Mouse (Mus musculus): ENCODE results near the gene Sema3e.

The Sema3e gene

DNA sequence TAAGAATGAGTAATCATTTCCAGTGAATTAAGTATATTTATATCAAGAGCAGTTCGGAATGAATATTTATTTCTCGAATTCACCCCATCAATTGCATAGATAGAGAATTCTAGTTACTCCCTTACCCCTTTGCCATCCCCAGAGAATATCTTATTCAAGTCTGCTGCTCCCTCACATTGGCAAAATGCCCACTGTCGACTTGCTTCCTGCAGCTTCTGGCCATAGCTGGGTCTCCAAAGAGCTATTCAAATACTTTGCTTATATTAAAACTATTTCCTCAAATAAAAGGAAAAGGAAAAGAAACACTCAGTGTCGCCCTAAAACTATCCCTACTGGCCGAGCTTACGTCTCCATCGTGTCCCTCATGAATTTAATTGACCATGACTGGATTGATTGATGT lies 191.1 kb downstream of the Sema3e start:
- DNase-seq: no peak

DNA sequence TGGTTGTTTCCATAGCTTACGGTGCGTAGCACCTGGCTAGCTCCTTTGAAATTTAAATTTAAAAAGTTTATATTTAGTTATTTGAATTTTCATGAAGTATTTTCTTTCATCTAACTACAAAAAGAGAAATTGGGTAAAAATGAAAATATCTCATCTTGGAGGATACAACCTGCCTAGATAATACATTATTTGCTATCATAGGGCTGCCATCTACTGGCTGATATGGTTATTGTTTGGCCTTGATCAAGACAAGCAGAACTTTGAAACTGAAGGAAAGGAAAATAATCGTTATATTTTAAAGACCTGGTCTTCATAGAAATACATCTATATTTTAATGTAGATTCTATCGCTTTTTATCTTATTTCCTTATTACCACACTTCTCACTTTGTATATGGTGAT lies 193.6 kb downstream of the Sema3e start:
- DNase-seq: no peak

GRCm38 (mm10) chr5:14224509-14224908 lies 199.4 kb downstream of the Sema3e start:
- no peak for DNase-seq

DNA sequence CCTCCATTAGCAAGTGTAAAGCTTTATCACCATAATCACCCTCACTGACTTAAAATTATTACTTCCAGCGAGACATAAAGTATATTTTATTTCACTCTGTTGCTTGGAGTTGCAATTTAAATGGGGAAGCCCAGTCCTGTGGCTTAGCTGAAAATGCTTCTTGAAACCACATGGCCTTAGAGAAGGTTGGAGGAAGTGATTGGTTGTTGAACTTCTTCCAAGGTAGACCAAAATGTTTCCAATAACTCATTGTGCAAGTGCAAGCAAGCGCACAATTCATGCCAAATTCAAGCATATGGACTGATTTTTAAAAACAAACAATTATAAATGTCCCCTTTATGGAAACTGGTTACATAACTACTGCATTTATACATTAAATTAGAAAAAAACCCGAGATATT lies 206.0 kb downstream of the Sema3e start:
- DNase-seq: no peak

- peak in 1 of 2 experiments; percentile 6 for DNase-seq
Measured at GRCm38 (mm10) chr5:14252583-14252982, 227.5 kb downstream of the Sema3e start.

- no peak for DNase-seq
Measured at GRCm38 (mm10) chr5:14253328-14253727, 228.3 kb downstream of the Sema3e start.

GRCm38 (mm10) chr5:14260156-14260555 lies 235.1 kb downstream of the Sema3e start:
- DNase-seq: no peak

GRCm38 (mm10) chr5:14267400-14267799 lies 242.3 kb downstream of the Sema3e start:
- DNase-seq: no peak

Measured in lung, adult 18-20 months (tissue).